Mouse (Mus musculus) erythroid progenitor cell, adult 5-6 weeks (primary cell): ENCODE results near the gene Olfr56. TPM values are rescaled to one million over a fixed set of nuclear protein-coding genes. Genes with fewer than 3 reads are reported as not detected.

ENCODE experiments used
- ATAC-seq: replicated peaks from 2 replicates; pipeline ENCODE4 v1.8.0; 2016; ENCODE audit warnings: moderate number of reproducible peaks, mild to moderate bottlenecking, moderate TSS enrichment, inconsistent platforms; ENCODE audit not compliant: poor library complexity, low FRiP score, severe bottlenecking
- total RNA-seq, 2 experiments: library from RNA; stranded (forward) in 1 of 2; stranded (reverse) in 1 of 2; fragments of 150-400 nt in 1 of 2; fragments of 186-747, 209-891 nt in 1 of 2; gene quantifications; 2 replicates each; pipeline versions ENCODE4 v1.2.3 to v1.2.4; 2015 to 2017; ENCODE audit warnings: low replicate concordance in 2 of 2

The Olfr56 gene
- total RNA-seq, 2 experiments from 2014 or later = 1.7 to 6.1 TPM

DNA sequence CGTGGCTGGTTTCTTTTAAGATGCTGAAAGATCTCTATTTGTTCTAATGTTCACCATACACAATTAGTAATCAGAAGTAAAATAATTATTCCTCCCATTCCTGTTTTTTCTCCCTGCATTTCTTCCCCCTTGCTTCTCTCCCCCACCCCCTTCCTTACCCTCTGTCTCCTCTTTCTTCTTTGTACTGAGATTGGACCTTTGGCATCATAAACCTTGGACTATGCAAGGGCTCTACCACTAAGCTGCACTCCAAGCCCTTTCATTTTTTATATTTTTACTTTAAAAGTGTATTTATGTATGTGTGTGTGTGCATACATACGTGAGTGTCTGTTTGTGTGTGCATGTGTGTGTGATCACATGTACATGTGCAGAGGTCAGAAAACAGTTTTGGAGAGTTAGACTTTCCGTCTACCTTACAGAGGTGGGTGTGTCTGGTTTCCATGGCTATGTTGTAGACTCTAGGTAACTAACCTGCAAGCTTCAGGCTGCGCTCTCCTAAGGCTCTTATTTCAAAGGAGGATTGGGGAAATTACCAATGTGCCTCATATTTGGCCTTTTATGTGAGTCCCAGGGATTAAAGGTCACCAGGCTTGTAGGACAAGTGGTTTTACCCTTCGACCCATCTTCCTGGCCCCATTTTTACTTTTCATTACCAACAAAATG is 110.4 kb downstream of the Olfr56 start:
- no peak for ATAC-seq

DNA sequence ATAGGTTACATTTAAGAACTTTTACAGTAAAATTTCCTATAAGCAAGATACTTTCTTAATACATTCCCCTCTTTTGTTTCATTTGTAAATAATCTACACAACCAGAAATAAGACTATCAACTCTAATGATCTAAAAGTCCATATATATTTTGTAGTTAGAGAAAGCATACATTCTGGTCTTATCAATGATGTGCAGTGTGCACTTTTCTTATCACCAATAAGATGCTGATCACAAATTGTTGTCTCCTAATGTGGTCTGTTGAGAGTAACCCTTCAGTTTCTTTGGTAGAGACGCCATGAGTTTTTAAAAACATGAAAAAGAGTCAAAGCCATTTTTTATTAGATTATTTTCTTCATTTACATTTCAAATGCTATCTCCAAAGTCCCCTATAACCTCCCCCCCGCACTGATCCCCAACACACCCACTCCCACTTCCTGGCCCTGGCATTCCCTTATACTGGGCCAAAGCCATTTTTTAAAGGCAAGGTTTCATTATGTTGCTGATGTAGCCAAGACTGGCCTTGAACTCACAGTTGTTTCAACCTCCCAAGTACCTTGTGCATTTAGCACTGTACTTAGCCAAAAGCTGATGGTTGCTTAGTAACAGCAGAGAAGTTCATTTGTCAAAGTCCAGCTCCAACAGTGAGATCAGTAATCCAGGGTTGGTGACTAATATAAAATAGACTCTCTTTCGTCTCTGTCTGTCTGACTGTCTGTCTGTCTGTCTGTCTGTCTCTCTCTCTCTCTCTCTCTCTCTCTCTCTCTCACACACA is 111.2 kb downstream of the Olfr56 start:
- no peak for ATAC-seq

DNA sequence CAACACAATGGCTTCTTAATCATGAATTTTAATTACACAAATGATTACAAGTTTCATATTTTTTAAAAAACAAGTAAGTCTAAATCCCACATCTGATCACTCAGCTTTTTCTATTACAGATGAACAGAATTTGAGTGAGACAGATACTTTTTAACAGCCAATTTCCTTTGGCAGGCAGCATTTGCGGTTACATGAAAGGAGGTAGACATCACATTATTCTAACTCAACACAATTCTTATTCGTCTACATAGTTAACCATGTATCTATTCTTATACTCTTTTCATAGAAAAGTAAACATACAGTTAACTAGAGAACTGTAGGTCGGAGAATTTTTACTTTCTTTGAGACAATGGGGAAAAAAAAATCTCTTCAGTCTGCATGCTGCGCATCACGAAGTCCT is 111.9 kb downstream of the Olfr56 start:
- no peak for ATAC-seq

DNA sequence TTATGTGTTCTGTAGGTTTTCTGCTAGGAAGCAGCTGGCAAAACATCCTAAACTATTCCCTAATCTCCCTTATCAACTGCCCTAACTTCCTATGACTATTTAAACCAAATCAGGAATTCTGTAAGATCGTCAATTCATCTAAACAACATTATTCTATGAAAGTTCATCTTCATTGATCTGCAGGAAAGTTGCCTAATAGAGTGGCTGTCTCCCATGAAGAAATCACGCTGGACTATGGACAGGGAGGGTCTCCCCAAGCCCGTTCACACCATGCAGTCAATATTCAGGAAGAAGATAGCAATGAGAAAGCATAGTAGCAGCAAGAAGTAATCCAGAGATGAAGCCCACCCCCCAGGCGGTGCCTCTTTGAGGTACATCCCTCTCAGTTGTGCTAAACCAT is 112.5 kb downstream of the Olfr56 start:
- ATAC-seq = no peak

DNA sequence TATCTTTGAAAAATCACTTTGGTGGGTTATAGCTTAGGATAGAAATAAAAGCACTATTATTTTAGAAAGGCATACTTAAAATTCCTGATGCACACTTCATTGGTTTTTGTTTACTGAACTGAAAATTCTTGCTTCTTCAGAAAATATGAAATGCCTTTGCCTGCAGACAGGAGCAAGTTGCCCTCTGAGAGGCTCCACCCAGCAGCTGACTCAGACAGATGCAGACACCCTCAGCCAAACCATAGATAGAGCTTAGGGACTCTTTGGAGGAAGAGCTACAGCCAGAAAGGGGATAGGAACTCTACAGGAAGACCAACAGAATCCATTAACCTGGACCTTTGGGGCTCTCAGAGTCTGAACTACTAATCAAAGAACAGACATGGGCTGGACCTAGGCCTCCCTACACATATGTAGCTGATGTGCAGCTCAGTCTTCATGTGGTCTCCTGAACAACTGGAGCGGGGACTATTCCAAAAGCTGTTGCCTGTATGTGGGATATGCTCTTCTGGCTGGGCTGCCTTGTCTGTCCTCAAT is 113.4 kb downstream of the Olfr56 start:
- ATAC-seq = no peak

DNA sequence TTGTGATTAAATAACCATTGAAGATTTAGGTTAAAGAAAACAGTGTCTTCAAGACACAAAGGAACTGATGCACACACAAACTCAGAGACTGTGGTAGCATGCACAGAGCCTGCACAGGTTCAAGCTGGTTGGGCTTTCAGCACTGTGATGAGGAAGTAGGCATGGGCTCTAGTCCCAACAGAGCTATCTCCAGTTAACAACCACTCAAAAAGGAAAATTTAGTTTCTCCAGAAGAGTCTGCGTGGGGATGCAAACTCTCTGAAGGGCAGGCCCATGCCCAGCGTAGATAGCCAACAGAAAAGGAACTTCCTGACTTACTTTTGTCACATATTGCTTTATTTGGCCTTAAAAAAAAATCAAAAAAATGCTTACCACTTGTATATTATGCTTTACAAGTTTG is 114.1 kb downstream of the Olfr56 start:
- no peak for ATAC-seq

DNA sequence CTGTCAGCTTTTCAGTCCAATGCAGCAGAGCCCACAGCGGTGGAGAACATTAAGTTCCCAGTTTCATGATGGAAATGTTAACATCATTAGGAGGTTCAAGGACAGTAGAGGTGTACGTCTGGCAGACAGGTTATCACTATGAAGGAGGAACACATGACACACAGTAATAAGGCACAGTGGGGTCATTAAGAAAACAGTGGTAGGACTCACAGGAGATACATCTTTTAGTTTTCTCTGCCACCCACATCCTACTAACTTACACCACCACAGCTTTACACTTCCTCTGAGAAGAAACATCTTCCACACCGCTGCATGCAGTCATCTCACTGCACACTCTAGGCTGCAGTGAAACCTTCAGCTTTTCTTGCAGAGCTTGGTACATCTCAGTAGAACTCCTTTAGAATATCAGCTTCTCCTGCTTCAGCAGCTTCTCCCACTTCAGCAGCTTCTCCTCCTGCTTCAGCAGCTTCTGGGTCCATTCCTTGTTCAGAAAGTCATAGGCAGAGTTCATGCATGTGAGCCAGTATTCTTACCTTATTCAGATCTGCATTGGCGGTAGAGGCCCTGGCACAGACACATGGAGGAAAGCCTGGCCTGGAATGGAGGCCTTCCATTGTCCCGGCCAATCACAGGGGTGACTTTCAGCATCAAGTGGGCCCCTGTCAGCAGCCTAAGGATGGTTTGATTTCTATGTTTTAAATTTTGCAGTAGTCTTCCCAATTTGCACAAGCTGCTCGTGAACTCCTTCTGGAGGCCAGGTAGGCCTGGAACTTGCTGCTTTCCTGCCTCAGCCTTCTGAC is 115.4 kb downstream of the Olfr56 start:
- ATAC-seq = no peak

DNA sequence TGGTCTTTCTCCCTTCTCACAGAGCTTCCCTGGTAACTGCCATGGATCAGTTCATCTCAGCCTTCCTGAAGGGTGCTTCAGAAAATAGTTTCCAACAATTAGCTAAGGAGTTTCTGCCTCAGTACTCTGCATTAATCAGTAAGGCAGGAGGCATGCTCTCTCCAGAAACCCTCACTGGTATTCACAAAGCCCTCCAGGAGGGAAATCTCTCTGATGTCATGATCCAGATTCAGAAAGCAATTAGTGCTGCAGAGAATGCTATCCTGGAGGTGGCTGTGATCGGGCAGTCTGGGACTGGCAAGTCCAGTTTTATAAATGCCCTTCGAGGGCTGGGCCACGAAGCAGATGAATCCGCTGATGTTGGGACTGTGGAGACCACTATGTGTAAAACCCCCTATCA is 116.7 kb downstream of the Olfr56 start:
- no peak for ATAC-seq

DNA sequence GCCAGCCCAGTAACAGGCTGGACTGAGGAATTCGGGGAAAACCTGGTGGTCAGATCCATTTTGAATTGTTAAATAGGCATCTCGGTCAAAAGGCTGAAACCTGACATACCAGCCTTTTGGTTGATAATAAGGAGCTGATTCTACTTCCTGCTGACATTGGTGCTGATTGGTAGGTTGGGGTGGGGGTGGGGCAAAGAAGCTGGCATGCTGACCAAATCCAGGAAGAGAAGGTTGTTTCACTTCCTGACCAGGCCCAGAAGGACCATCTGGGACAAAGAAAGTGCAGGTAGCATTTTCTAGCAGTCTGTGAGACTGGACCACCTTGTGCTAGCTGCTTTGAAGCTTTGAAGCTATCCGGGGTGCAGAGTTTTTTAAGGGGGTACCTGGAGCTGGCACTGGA is 121.7 kb downstream of the Olfr56 start:
- ATAC-seq = peak; percentile 76

DNA sequence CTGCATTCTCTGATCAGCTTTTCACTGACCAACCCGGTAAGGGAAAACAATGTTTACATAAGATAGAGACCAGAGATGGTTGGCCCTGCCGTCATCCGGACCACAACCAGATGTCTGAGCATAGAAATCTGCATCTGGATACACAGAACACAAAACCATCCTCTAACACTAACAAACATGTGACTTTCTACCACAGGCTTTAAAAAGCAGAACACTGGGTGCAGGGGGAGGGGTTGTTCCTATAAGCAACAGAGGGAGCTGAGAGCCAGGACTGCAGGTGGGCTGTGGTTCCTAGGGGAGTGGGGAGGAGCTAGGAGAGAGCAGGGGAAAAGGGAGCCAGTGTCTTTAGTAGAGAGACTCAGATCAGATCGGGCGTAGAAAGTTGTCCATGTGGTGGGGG is 122.8 kb downstream of the Olfr56 start:
- no peak for ATAC-seq

DNA sequence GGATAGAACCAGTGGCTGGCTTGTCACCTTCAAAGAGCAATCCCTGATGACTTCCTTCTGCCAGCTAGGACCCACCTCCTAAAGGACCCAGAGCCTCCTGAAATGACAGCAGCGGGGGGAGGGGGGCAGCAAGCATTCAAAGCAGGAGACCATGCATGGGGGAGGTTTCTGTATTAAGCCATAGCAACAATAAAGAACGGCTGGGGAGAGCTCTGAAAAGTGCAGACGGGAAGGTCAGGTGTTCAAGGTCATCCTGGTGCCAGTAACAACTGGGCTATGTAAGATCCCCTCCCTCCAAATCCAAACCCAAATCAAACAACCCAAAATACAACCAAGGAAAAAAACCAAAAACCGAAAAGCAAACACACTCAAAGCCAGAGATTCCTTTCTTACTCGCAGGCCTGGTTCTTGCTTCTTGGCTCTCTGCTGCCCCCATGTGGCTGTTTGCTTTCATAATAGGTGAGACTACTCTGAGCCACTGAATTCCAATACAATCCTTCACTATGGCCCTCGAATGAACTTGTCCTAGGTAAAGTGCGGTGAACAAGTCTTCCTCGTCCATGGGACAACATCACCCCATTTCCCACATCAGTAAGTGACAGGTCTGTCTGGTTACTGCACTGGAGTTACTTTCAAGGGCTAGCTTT is 124.5 kb downstream of the Olfr56 start:
- ATAC-seq = peak; percentile 61

DNA sequence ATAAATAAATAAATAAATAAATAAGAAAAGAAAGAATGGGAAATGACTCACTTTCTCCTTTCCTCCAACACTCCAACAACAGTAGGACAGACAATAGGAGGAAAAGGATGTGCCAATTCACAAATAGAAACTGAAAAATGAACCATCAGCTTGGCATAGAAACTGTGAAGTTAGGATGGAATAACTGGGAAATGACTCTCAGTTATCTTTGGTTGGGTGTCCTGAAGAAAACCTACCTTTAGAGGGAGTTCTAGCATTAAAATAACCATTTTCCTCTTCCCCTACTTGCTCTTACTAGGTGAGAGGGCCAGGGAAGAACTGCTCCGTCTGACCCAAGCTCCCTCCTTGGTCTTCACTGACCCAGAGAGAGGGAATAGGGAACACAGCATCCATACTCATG is 127.1 kb downstream of the Olfr56 start:
- no peak for ATAC-seq

DNA sequence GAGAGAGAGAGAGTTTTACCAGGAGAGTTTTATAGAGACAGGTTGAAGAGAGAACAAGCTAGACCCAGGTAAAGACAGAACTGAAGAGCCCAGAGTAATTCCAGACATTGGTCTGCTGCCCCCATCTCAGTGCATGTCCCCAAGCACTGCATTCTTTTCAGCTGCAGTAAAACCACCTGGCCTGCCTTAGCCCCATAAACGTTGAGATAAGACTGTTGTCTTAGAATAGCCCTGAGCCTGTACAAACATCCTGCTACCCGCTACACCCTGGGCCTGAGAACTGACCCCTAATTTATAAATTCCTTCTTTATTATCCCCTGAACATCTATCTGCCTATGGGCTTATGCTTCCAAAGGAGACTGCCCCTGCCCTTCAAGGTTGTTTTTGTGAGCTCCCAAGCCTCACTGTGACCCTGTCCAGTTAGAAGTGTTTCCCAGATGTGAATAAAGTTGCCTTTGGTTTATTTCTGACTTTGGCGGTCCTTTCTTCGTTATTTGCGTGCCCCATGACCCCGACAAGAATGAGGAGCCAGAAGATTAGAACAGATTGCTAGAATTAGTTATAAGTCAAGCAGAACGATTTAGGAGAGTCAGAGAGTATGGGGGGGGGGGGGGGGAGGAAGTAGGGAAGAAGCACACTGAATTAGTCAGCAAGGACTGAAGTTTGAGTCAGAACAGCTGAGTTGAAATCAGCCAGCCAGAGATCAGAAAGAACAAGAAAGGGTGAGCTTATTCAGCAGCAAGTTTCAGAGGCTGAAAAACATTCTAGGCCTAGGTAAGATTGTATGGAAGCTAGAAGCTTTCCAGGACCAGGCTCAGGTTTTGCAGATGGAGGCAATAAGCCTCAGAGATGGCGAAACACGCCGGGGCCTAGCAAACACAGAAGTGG is 129.2 kb downstream of the Olfr56 start:
- ATAC-seq = no peak

DNA sequence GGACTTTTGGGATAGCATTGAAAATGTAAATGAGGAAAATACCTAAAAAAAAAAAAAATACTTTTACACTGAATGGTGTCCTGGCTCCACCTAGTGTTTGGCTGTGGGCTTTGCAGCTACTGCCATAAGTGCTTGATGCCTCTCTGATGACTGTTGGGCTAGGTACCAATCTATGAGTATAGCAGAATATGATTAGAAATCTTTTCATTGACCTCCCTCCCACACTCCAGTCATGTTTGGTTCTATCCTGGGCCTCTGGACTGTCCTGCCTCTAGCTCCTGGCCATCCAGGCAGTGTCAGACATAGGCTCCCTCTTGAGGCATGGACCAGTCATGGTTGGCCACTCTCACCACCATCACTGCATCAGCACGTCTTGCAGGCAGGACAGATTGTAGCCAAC is 130.1 kb downstream of the Olfr56 start:
- ATAC-seq = peak; percentile 65

DNA sequence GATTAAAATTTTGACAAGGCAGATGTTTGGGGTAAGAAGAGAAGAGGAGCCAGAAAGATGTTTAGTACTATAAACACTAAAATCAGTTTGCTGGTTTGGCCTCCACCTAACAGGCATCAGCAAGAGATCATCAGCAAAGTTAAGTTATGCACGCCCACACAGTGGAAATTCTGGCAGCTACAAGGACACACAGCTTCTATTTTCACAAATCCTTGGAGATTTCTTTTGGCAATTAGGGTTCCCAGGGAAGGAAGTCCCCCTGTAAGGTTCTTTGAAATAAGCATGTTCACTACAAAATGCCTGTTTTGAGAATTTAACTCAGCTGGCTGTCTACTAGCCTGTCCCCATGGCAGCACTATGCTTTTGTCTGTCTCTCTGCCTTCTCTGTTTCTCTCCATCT is 132.3 kb downstream of the Olfr56 start:
- ATAC-seq = no peak

DNA sequence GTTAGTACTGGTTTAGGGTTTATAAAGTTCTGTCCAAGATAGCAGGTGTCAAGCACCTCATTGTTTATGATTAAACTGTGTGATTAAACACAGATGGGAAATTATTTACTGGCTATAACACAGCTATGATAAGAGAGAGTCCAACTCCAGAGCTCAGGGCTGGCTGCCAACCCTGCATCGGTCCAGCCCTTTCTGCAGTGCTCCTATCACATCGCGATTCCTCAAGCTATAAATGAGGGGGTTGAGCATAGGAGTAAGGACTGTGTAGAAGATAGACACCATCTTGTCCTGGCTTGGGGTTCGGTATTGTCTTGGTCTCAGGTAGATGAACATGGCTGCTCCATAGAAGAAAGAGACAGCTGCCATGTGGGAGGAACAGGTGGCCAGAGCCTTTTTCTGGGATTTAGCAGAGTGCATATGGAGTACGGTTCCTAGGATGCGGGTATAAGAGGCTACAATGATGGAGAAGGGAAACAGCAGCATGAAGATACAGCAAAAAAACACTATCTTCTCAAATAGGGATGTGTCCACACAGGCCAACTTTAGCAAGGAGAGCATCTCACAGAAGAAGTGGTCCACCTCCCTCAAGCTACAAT is 134.0 kb downstream of the Olfr56 start:
- no peak for ATAC-seq

DNA sequence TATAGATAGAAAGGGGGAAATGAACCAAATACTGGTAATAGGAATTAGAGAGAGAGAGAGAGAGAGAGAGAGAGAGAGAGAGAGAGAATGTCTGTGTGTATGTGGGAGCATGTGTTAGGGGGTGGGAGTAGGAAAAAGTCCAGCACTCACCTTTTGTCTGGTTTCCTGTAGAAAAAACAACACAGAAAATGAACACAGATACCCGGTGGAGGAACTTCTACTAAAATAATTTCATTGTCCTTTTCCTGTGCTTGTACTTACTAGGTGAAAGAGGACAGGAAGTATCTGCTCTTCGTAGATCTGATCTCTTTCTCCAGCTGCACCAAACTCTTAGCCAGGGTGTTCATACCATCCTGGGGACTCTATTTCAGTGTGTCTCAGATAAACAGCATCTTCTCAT is 135.5 kb downstream of the Olfr56 start:
- no peak for ATAC-seq

DNA sequence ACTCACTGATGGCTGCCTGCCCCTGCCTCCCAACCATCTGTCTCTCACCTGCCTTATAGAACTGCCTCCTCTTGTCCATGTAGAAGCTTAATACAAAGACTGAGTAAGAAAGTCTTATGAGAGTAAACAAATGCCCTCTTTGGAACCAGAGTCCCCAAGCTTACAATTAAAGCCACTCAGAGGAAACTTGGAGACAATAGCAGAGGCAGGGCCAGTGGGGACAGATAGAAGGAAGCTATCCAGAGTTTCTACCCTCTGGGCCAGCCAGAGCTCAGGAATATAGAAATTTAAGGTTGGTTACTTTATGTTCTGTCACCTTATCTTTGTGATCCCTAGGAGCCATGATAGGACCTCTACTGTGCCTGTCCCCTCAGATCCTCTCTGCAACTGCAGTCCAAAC is 136.1 kb downstream of the Olfr56 start, which contains the start of gene Olfr1396:
Gene Olfr1396, minus strand, starts transcription at position 101 of the 400 bp plus-strand sequence.
- no peak for ATAC-seq

DNA sequence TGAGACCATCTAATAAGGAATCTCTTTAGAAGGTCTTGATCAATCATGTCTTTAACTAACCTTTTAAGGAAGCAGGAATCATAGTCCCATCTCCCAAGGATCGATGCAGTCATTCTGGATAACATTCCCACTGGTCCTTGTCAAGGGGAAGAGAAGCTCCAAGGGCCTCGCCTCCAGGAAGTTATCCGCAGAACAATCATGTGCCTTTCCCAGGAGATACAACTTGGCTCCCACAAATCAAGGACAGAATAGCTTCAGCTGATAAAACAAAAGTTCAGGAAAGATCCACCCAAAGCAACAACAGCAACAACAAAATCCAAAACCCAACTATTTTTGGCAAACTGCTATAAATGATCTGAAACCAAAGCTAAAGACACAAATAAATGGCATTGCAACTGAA is 140.9 kb downstream of the Olfr56 start:
- ATAC-seq = no peak
